ENCODE assay signal across 9 mouse cellular contexts in genomic region chr3:37634648-37635047, GRCm38 (mm10). TPM values are rescaled to one million over a fixed set of nuclear protein-coding genes. Genes with fewer than 3 reads are reported as not detected.
DNase-seq lines count a peak whose midpoint lies in the region; TF ChIP-seq lines count a peak whose summit lies in the region.
"Had no signal": no experiment of that assay in that cellular context is flagged by ENCODE, and none has a peak within 500 bp of the region (broad histone marks: within the 10 kb centered on the region; RNA-seq: fewer than 3 reads in every experiment).

No protein-coding gene starts in this region.

- no peaks in the 10 kb centered on the region for H3K4me1 ChIP-seq in thymus, adult 2 months (replicated peaks; ENCODE audit: control insufficient read depth, insufficient read depth, low read length)
- H3K4me1 ChIP-seq: midbrain, embryonic 15.5 days had no signal

- no peak for TF ChIP-seq POLR2A in thymus, adult 2 months (IDR thresholded peaks at IDR 0.05; ENCODE audit: control insufficient read depth, extremely low read depth, insufficient read depth, low read length, poor library complexity)

- no peaks in the 10 kb centered on the region for H3K36me3 ChIP-seq in thymus, adult 2 months (ENCODE audit: control insufficient read depth, insufficient read depth, low read length)
- H3K36me3 ChIP-seq: midbrain, embryonic 15.5 days had no signal

- 23% methylated on average over 4 of the region's 4 CpGs for WGBS in thymus, adult 2 months

- H3K4me3 ChIP-seq in thymus, adult 2 months (ENCODE audit: control insufficient read depth, insufficient read depth, low read length), result no peak overlapping the region
- H3K4me3 ChIP-seq: midbrain, embryonic 15.5 days had no signal

- no peak overlapping the region for H3K27ac ChIP-seq in thymus, adult 2 months (ENCODE audit: control insufficient read depth, insufficient read depth, low read length)
- H3K27ac ChIP-seq: midbrain, embryonic 15.5 days had no signal

- intact Hi-C loops in heart, postnatal 10 days (cut with DNase I), result loop anchor here (5.0 to 10.0 kb wide), 4 partner anchors 47 to 588 kb away; no protein-coding TSS in a partner anchor
- intact Hi-C loops in heart, postnatal 36 days (cut with DNase I), result loop anchor here (2.0 to 5.0 kb wide), 4 partner anchors 47 to 588 kb away; no protein-coding TSS in a partner anchor

- TF ChIP-seq CTCF in thymus, adult 2 months (IDR thresholded peaks at IDR 0.05; ENCODE audit: borderline replicate concordance, control insufficient read depth, extremely low read depth, insufficient read depth, low read length, poor library complexity), result no peak

- no peaks in the 10 kb centered on the region for H3K27me3 ChIP-seq in thymus, adult 2 months (ENCODE audit: control insufficient read depth, insufficient read depth, low read length)
- H3K27me3 ChIP-seq: midbrain, embryonic 15.5 days had no signal

- peak; percentile 43 to 53 for DNase-seq in heart, postnatal 10 days
- no peak for DNase-seq in heart, postnatal 36 days
- peak; percentile 43 for DNase-seq in thymus, adult 2 months
- DNase-seq in thymus, postnatal 36 days, result no peak
- peak; percentile 51 for DNase-seq in brain, adult 2 months (ENCODE audit: low read depth, low spot score)
- DNase-seq in retina, postnatal 1 day, result peak; percentile 53
- no peak for DNase-seq in urinary bladder, postnatal 25 days (ENCODE audit: low spot score)
- DNase-seq in gastrocnemius, adult 8-10 months (ENCODE audit: low spot score in 2 of 2), result no peak

RNA-seq across cellular contexts. Expression of gene Spry1, which starts 5.1 kb away (rescaled TPM):
- 10 to 100 TPM; 41.9 to 48.3 TPM for total RNA-seq in heart, postnatal 10 days (2021)
- 10 to 100 TPM; 19.9 to 21.5 TPM for total RNA-seq in heart, postnatal 36 days (2021)
- polyA plus RNA-seq in thymus, adult 2 months (2012; rRNA removed), result 10.0 and 12.7 TPM in 2 replicates
- 10 to 100 TPM; 10.9 to 18.4 (median 12.4) TPM for total RNA-seq in gastrocnemius, adult 8-10 months (2022)

Comparison
In these comparisons a context has a peak if more than half of its experiments do, and no peak if none do; other contexts are left out.
1. DNase-seq: peak in heart, postnatal 10 days (2 of 2), thymus, adult 2 months (single experiment), brain, adult 2 months (single experiment) and retina, postnatal 1 day (single experiment); none in heart, postnatal 36 days (0 of 2), thymus, postnatal 36 days (0 of 2), urinary bladder, postnatal 25 days (single experiment) and gastrocnemius, adult 8-10 months (0 of 2).